In genomic region chr6:51533467-51534200, GRCm38 (mm10) we compare ENCODE assay signal across 16 mouse cellular contexts. TPM values are rescaled to one million over a fixed set of nuclear protein-coding genes. Genes with fewer than 3 reads are reported as not detected.
DNase-seq lines count a peak whose midpoint lies in the region; ATAC-seq and TF ChIP-seq lines count a peak whose summit lies in the region.
"Had no signal": no experiment of that assay in that cellular context is flagged by ENCODE, and none has a peak within 500 bp of the region (broad histone marks: within the 10 kb centered on the region; RNA-seq: fewer than 3 reads in every experiment).

No protein-coding gene starts in this region.

- DNase-seq in liver, adult 2 months (ENCODE audit: extremely low read depth, low read depth, low spot score) = peak; percentile 85
- no peak for DNase-seq in midbrain, embryonic 11.5 days (ENCODE audit: low spot score, missing footprints)
- DNase-seq in frontal cortex, postnatal 25 days (ENCODE audit: low spot score in 2 of 2) = no peak
- DNase-seq: adrenal gland, postnatal 25 days; cerebellum, adult 18-20 months; gastrocnemius, adult 2 months; heart, postnatal 14 days; kidney, postnatal 10 days; thymus, postnatal 36 days had no signal

- 45% methylated on average over 6 of the region's 6 CpGs for WGBS in liver, adult 2 months
- 51% methylated on average over 6 of the region's 6 CpGs for WGBS in liver, embryonic 12.5 days (ENCODE audit: insufficient replicate concordance)
- 77% methylated on average over 6 of the region's 6 CpGs for WGBS in midbrain, embryonic 11.5 days

- peak; percentile 33; the same call in 1 of the 2 replicates for TF ChIP-seq EP300 in ES-Bruce4 (IDR thresholded peaks at IDR 0.05; ENCODE audit: insufficient read depth, low read depth, low read length)

- H3K4me1 ChIP-seq in liver, adult 2 months (ENCODE audit: control insufficient read depth, insufficient read depth, low read length) = peaks cover 6% of the 10 kb centered on the region
- peaks cover 4% of the 10 kb centered on the region; the same call in 1 of the 2 replicates for H3K4me1 ChIP-seq in liver, embryonic 12.5 days
- H3K4me1 ChIP-seq in ES-Bruce4 (ENCODE audit: control insufficient read depth, insufficient read depth, low read length) = peaks cover 5% of the 10 kb centered on the region
- peaks cover 11% of the 10 kb centered on the region for H3K4me1 ChIP-seq in brown adipose tissue, adult 24 weeks (ENCODE audit: control insufficient read depth, insufficient read depth, insufficient read length, low read length)
- H3K4me1 ChIP-seq in midbrain, embryonic 11.5 days (ENCODE audit: control insufficient read depth, insufficient read depth, low read length) = peaks cover 9% of the 10 kb centered on the region

- H3K27me3 ChIP-seq in liver, adult 2 months (ENCODE audit: control insufficient read depth, insufficient read depth, low read length) = no peaks in the 10 kb centered on the region
- H3K27me3 ChIP-seq in liver, embryonic 12.5 days (replicated peaks) = no peaks in the 10 kb centered on the region
- H3K27me3 ChIP-seq in ES-Bruce4 (ENCODE audit: control insufficient read depth, insufficient read depth, low read length, poor library complexity, severe bottlenecking) (no peaks in the 10 kb centered on the region), myocyte (ENCODE audit: control insufficient read depth, insufficient read depth, insufficient read length) (no peaks in the 10 kb centered on the region)
- no peaks in the 10 kb centered on the region for H3K27me3 ChIP-seq in midbrain, embryonic 11.5 days (ENCODE audit: control insufficient read depth, insufficient read depth, low read length)
- H3K27me3 ChIP-seq: forebrain, embryonic 13.5 days; midbrain, embryonic 12.5 days; neural tube, embryonic 12.5 days had no signal

- no peak for TF ChIP-seq POLR2A in liver, adult 2 months (IDR thresholded peaks at IDR 0.05; ENCODE audit: extremely low read depth, insufficient read depth, low read length)
- TF ChIP-seq POLR2A in ES-Bruce4 (IDR thresholded peaks at IDR 0.05; ENCODE audit: insufficient read depth, low read length) (no peak), myocyte (IDR thresholded peaks at IDR 0.05; ENCODE audit: insufficient read length, low read depth) (no peak)

- no peak overlapping the region for H3ac ChIP-seq in myocyte (ENCODE audit: control insufficient read depth, insufficient read length)

- H3K9ac ChIP-seq in liver, adult 2 months (ENCODE audit: low read depth, low read length) = no peak overlapping the region
- H3K9ac ChIP-seq in liver, embryonic 12.5 days = no peak overlapping the region
- no peak overlapping the region for H3K9ac ChIP-seq in ES-Bruce4 (ENCODE audit: low read depth, poor library complexity, severe bottlenecking)
- H3K9ac ChIP-seq in midbrain, embryonic 11.5 days (ENCODE audit: low read length) = no peak overlapping the region
- H3K9ac ChIP-seq: forebrain, embryonic 13.5 days; midbrain, embryonic 12.5 days; neural tube, embryonic 12.5 days had no signal

- no peak overlapping the region for H3K4me2 ChIP-seq in liver, embryonic 12.5 days
- no peak overlapping the region for H3K4me2 ChIP-seq in myocyte (ENCODE audit: low read depth)
- H3K4me2 ChIP-seq in midbrain, embryonic 11.5 days = no peak overlapping the region
- H3K4me2 ChIP-seq: forebrain, embryonic 13.5 days; midbrain, embryonic 12.5 days; neural tube, embryonic 12.5 days had no signal

- peak overlapping the region; percentile 13; the same call in 1 of the 2 replicates for H3K27ac ChIP-seq in liver, adult 2 months (replicated peaks; ENCODE audit: insufficient read depth, low read depth, low read length)
- no peak overlapping the region for H3K27ac ChIP-seq in liver, embryonic 12.5 days
- H3K27ac ChIP-seq in ES-Bruce4 (ENCODE audit: insufficient read depth, low read length) = peak overlapping the region; percentile 62
- peak overlapping the region; percentile 53 for H3K27ac ChIP-seq in brown adipose tissue, adult 24 weeks (replicated peaks; ENCODE audit: low read depth, low read length)
- no peak overlapping the region for H3K27ac ChIP-seq in midbrain, embryonic 11.5 days (ENCODE audit: low read depth, low read length)
- H3K27ac ChIP-seq: forebrain, embryonic 13.5 days; gastrocnemius, adult 2 months; midbrain, embryonic 12.5 days; neural tube, embryonic 12.5 days had no signal

- ATAC-seq in liver, embryonic 12.5 days = no peak
- no peak for ATAC-seq in midbrain, embryonic 11.5 days (ENCODE audit: low FRiP score)
- ATAC-seq: forebrain, embryonic 13.5 days had no signal

- H3K79me2 ChIP-seq in liver, adult 2 months (ENCODE audit: control insufficient read depth, insufficient read depth, low read length) = no peaks in the 10 kb centered on the region
- no peaks in the 10 kb centered on the region for H3K79me2 ChIP-seq in myocyte (ENCODE audit: control insufficient read depth, insufficient read depth)

- TF ChIP-seq CTCF in liver, adult 2 months (IDR thresholded peaks at IDR 0.05; ENCODE audit: low read depth, low read length) = no peak
- TF ChIP-seq CTCF in ES-Bruce4 (IDR thresholded peaks at IDR 0.05; ENCODE audit: low read depth, low read length) = no peak

- H3K4me3 ChIP-seq in liver, adult 2 months (ENCODE audit: insufficient read depth, low read depth, low read length) = no peak overlapping the region
- H3K4me3 ChIP-seq in liver, embryonic 12.5 days = no peak overlapping the region
- H3K4me3 ChIP-seq in ES-Bruce4 (ENCODE audit: low read depth, low read length) = no peak overlapping the region
- no peak overlapping the region for H3K4me3 ChIP-seq in brown adipose tissue, adult 24 weeks (ENCODE audit: insufficient read depth, low read depth, low read length)
- H3K4me3 ChIP-seq in myocyte = no peak overlapping the region
- no peak overlapping the region for H3K4me3 ChIP-seq in midbrain, embryonic 11.5 days (ENCODE audit: low read depth, low read length)
- H3K4me3 ChIP-seq: forebrain, embryonic 13.5 days; gastrocnemius, adult 2 months; midbrain, embryonic 12.5 days; neural tube, embryonic 12.5 days had no signal

- no peaks in the 10 kb centered on the region for H3K36me3 ChIP-seq in liver, adult 2 months (ENCODE audit: control insufficient read depth, insufficient read depth, low read length)
- H3K36me3 ChIP-seq in liver, embryonic 12.5 days = no peaks in the 10 kb centered on the region
- no peaks in the 10 kb centered on the region for H3K36me3 ChIP-seq in ES-Bruce4 (ENCODE audit: control insufficient read depth, insufficient read depth, low read length, poor library complexity, severe bottlenecking)
- no peaks in the 10 kb centered on the region for H3K36me3 ChIP-seq in myocyte (ENCODE audit: control insufficient read depth, insufficient read depth)
- H3K36me3 ChIP-seq in midbrain, embryonic 11.5 days (ENCODE audit: control insufficient read depth, insufficient read depth, low read length) = no peaks in the 10 kb centered on the region
- H3K36me3 ChIP-seq: neural tube, embryonic 12.5 days had no signal

- H3K9me3 ChIP-seq in liver, embryonic 12.5 days (replicated peaks) = no peaks in the 10 kb centered on the region
- H3K9me3 ChIP-seq in ES-Bruce4 (replicated peaks; ENCODE audit: control insufficient read depth, insufficient read depth, low read length, poor library complexity, severe bottlenecking) = no peaks in the 10 kb centered on the region
- no peaks in the 10 kb centered on the region for H3K9me3 ChIP-seq in midbrain, embryonic 11.5 days (ENCODE audit: control insufficient read depth, low read length)
- H3K9me3 ChIP-seq: forebrain, embryonic 13.5 days; midbrain, embryonic 12.5 days; neural tube, embryonic 12.5 days had no signal

TF ChIP-seq in myocyte, 11 proteins besides CTCF, POLR2A, EP300 and RAD21:
- TF ChIP-seq CEBPB (IDR thresholded peaks at IDR 0.05; ENCODE audit: insufficient read depth, poor library complexity, severe bottlenecking) = peak; percentile 95
- no peak for TF ChIP-seq TCF3 (IDR thresholded peaks at IDR 0.05; ENCODE audit: insufficient read length, low read depth)
TF ChIP-seq in myocyte: peak in this region for 1.

RNA-seq across cellular contexts. Expression of gene Snx10, which starts 9.9 kb away (rescaled TPM):
- total RNA-seq in liver, adult 2 months (2014; rRNA removed) = 22.0 and 33.7 TPM in 2 replicates
- 3.7 and 4.2 TPM in 2 replicates for polyA plus RNA-seq in liver, adult 2 months (2012; rRNA removed)
- 5.2 and 5.4 TPM in 2 replicates for polyA plus RNA-seq in liver, embryonic 12.5 days (2016; fragmentation: Nextera tagmentation; extraction: Ambion mirVana)
- 79.2 and 87.2 TPM in 2 replicates for polyA plus RNA-seq in ES-Bruce4 (2011; ENCODE audit: insufficient read depth, insufficient read length, low read depth, missing spikeins)
- polyA plus RNA-seq in brown adipose tissue, adult 24 weeks (2012; ENCODE audit: insufficient read depth, insufficient read length, missing spikeins) = 168 and 195 TPM in 2 replicates
- polyA plus RNA-seq in myocyte (2012; fragmentation: generic; extraction: Trizol) = 3.3 TPM
- polyA plus RNA-seq in midbrain, embryonic 11.5 days (2014; fragmentation: Nextera tagmentation; extraction: Ambion mirVana) = 52.0 and 53.4 TPM in 2 replicates

Comparison
In these comparisons a context has a peak if more than half of its experiments do, and no peak if none do; other contexts are left out.
1. H3K27ac ChIP-seq: peak in liver, adult 2 months (single experiment), ES-Bruce4 (single experiment) and brown adipose tissue, adult 24 weeks (single experiment); none in liver, embryonic 12.5 days (single experiment) and midbrain, embryonic 11.5 days (single experiment).